Mouse (Mus musculus): Measurements from ENCODE around the gene Erbb2. TPM values are rescaled to one million over a fixed set of nuclear protein-coding genes. Genes with fewer than 3 reads are reported as not detected.
"Not testable (repeated sequence)": the region's sequence is repeated elsewhere in the genome, so short reads cannot be mapped to it uniquely, and the experiment has no call there.

Gene Erbb2
- polyA plus RNA-seq, 1 experiment = not detected

DNA sequence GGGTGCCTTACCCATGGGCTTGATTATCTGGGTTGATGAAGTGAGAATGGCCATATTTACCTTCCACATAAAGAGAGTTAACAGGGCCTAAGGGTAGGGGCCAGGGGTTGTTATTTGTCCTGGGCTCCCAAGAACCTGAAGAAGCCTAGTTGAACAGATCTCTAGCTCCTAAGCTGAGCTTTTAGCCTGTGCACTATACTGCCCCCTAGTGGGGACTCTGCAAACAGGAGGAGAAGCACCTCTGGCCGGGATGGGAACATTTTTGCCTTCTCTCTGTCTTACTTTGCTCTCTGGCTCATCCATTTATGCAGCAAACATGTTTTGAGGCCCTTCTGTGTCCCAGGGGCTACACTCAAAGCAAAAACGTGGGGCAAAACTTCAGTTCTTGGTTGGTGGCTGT is 39.9 kb upstream of the Erbb2 start:
- no peak overlapping the region for H3K27ac ChIP-seq (ENCODE audit: insufficient read depth, low read depth, low read length)
- TF ChIP-seq CTCF (IDR thresholded peaks at IDR 0.05; ENCODE audit: insufficient read depth, low read depth, low read length) (no peak), POLR2A (IDR thresholded peaks at IDR 0.05; ENCODE audit: insufficient read depth, low read depth, low read length) (no peak)
- WGBS = 19% methylated on average over 2 of the region's 2 CpGs

DNA sequence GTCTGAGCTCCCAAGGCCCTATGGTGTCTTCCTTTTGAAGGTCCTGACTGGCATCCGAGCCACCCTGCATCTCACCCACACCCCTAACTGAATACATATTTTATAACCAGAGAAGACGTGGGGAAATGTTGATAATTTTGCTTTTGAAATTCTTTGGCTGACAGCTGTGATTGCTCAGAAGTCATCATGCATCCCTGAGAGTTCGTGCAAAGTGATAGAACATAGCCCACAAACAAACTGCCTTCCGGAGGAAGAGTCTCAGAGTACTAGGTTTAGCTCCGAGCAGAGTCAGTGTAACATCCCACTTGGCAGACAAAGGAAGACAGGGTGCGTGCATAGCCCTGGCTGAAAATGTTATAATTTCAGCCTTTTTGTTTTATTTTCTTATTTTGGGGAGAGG is 39.0 kb upstream of the Erbb2 start:
- no peak for TF ChIP-seq POLR2A (IDR thresholded peaks at IDR 0.05; ENCODE audit: insufficient read depth, low read depth, low read length)
- no peak for TF ChIP-seq CTCF (IDR thresholded peaks at IDR 0.05; ENCODE audit: insufficient read depth, low read depth, low read length)
- 90% methylated on average over 6 of the region's 6 CpGs for WGBS
- peaks cover 17% of the 10 kb centered on the region for H3K4me1 ChIP-seq (ENCODE audit: control insufficient read depth, insufficient read depth, low read length)
- H3K4me3 ChIP-seq (ENCODE audit: insufficient read depth, low read depth, low read length) = no peak overlapping the region
- no peak overlapping the region for H3K27ac ChIP-seq (ENCODE audit: insufficient read depth, low read depth, low read length)

More for the DNA sequence above, 39.9 kb upstream of the Erbb2 start:
- Histone ChIP-seq H3K4me1 (ENCODE audit: control insufficient read depth, insufficient read depth, low read length) (peaks cover 17% of the 10 kb centered on the region), H3K4me3 (ENCODE audit: insufficient read depth, low read depth, low read length) (no peak overlapping the region)

- Histone ChIP-seq H3K4me3 (ENCODE audit: insufficient read depth, low read depth, low read length) (no peak overlapping the region), H3K4me1 (ENCODE audit: control insufficient read depth, insufficient read depth, low read length) (peaks cover 17% of the 10 kb centered on the region), H3K27ac (ENCODE audit: insufficient read depth, low read depth, low read length) (no peak overlapping the region)
- 85% methylated on average over 8 of the region's 8 CpGs for WGBS
- TF ChIP-seq CTCF (IDR thresholded peaks at IDR 0.05; ENCODE audit: insufficient read depth, low read depth, low read length) = no peak
- no peak for TF ChIP-seq POLR2A (IDR thresholded peaks at IDR 0.05; ENCODE audit: insufficient read depth, low read depth, low read length)
Observed at GRCm38 (mm10) chr11:98374266-98374665, 38.0 kb upstream of the Erbb2 start.

DNA sequence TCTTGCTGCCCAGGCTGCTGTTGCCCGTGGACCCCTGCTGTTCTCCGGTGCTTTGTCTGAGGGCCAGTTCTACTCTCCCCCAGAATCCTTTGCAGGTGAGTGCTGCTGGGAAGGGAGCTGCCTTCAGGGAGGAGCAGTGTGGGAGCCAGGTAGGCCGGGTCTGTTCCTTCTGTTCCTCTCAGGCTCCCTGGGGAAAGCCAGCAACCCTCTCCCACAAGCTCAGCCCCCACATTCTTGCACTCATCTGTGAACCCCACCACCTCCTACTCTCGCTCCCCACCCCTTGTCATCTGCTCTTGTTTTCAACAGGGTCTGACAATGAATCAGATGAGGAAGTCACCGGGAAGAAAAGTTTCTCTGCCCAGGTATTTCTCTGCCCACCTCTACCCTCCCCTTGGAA is 35.5 kb upstream of the Erbb2 start:
- Histone ChIP-seq H3K4me1 (ENCODE audit: control insufficient read depth, insufficient read depth, low read length) (peaks cover 4% of the 10 kb centered on the region), H3K4me3 (ENCODE audit: insufficient read depth, low read depth, low read length) (no peak overlapping the region), H3K27ac (ENCODE audit: insufficient read depth, low read depth, low read length) (no peak overlapping the region)
- WGBS = 71% methylated on average over 5 of the region's 5 CpGs
- no peak for TF ChIP-seq POLR2A (IDR thresholded peaks at IDR 0.05; ENCODE audit: insufficient read depth, low read depth, low read length)
- TF ChIP-seq CTCF (IDR thresholded peaks at IDR 0.05; ENCODE audit: insufficient read depth, low read depth, low read length) = no peak

- TF ChIP-seq CTCF (IDR thresholded peaks at IDR 0.05; ENCODE audit: insufficient read depth, low read depth, low read length) (no peak), POLR2A (IDR thresholded peaks at IDR 0.05; ENCODE audit: insufficient read depth, low read depth, low read length) (no peak)
- H3K4me3 ChIP-seq (ENCODE audit: insufficient read depth, low read depth, low read length) = no peak overlapping the region
- no peak overlapping the region for H3K27ac ChIP-seq (ENCODE audit: insufficient read depth, low read depth, low read length)
- H3K4me1 ChIP-seq (ENCODE audit: control insufficient read depth, insufficient read depth, low read length) = no peaks in the 10 kb centered on the region
- 80% methylated on average over 11 of the region's 11 CpGs for WGBS
Observed at GRCm38 (mm10) chr11:98377787-98378186, 34.5 kb upstream of the Erbb2 start.

GRCm38 (mm10) chr11:98379379-98379778 is 32.9 kb upstream of the Erbb2 start:
- Histone ChIP-seq H3K27ac (ENCODE audit: insufficient read depth, low read depth, low read length) (no peak overlapping the region), H3K4me1 (ENCODE audit: control insufficient read depth, insufficient read depth, low read length) (peaks cover 11% of the 10 kb centered on the region), H3K4me3 (ENCODE audit: insufficient read depth, low read depth, low read length) (no peak overlapping the region)
- WGBS = 90% methylated on average over 7 of the region's 7 CpGs
- TF ChIP-seq POLR2A (IDR thresholded peaks at IDR 0.05; ENCODE audit: insufficient read depth, low read depth, low read length) (no peak), CTCF (IDR thresholded peaks at IDR 0.05; ENCODE audit: insufficient read depth, low read depth, low read length) (no peak)

GRCm38 (mm10) chr11:98380106-98380505 is 32.2 kb upstream of the Erbb2 start:
- peaks cover 11% of the 10 kb centered on the region for H3K4me1 ChIP-seq (ENCODE audit: control insufficient read depth, insufficient read depth, low read length)
- TF ChIP-seq CTCF (IDR thresholded peaks at IDR 0.05; ENCODE audit: insufficient read depth, low read depth, low read length) = no peak
- no peak for TF ChIP-seq POLR2A (IDR thresholded peaks at IDR 0.05; ENCODE audit: insufficient read depth, low read depth, low read length)
- 57% methylated on average over 6 of the region's 6 CpGs for WGBS
- no peak overlapping the region for H3K27ac ChIP-seq (ENCODE audit: insufficient read depth, low read depth, low read length)
- no peak overlapping the region for H3K4me3 ChIP-seq (ENCODE audit: insufficient read depth, low read depth, low read length)

- Histone ChIP-seq H3K4me1 (ENCODE audit: control insufficient read depth, insufficient read depth, low read length) (peaks cover 15% of the 10 kb centered on the region), H3K4me3 (ENCODE audit: insufficient read depth, low read depth, low read length) (no peak overlapping the region), H3K27ac (ENCODE audit: insufficient read depth, low read depth, low read length) (no peak overlapping the region)
- no peak for TF ChIP-seq POLR2A (IDR thresholded peaks at IDR 0.05; ENCODE audit: insufficient read depth, low read depth, low read length)
- no peak for TF ChIP-seq CTCF (IDR thresholded peaks at IDR 0.05; ENCODE audit: insufficient read depth, low read depth, low read length)
- 98% methylated on average over 2 of the region's 2 CpGs for WGBS
Observed at GRCm38 (mm10) chr11:98381651-98382050, 30.6 kb upstream of the Erbb2 start.

DNA sequence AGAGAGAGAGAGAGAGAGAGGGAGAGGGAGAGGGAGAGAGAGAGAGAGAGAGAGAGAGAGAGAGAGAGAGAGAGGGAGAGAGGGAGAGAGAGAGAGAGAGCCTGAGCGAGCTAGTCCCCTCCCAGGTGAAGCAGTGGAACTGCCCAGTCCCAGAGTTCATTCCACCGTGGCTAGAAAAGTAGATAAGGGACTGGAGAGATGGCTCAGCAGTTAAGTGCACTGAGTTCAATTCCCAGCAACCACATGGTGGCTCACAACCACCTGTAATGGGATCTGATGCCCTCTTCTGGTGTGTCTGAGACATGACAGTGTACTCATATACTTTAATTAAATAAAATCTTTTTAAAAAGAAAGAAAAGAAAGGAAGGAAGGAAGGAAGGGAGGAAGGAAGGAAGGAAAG is 29.9 kb upstream of the Erbb2 start:
- WGBS = 49% methylated on average over 2 of the region's 2 CpGs
- peaks cover 16% of the 10 kb centered on the region for H3K4me1 ChIP-seq (ENCODE audit: control insufficient read depth, insufficient read depth, low read length)
- H3K27ac ChIP-seq (ENCODE audit: insufficient read depth, low read depth, low read length); H3K4me3 ChIP-seq (ENCODE audit: insufficient read depth, low read depth, low read length): not testable (repeated sequence)

All from olfactory bulb, adult 2 months (tissue).